Mouse (Mus musculus): Measurements from ENCODE around the gene Acad8. TPM values are rescaled to one million over a fixed set of nuclear protein-coding genes. Genes with fewer than 3 reads are reported as not detected.
A peak's percentile ranks its signal among the peaks of the same experiment; 100 is the strongest.

Acad8 gene
- polyA plus RNA-seq, 1 experiment from 2014 or later: 35.9 TPM

DNA sequence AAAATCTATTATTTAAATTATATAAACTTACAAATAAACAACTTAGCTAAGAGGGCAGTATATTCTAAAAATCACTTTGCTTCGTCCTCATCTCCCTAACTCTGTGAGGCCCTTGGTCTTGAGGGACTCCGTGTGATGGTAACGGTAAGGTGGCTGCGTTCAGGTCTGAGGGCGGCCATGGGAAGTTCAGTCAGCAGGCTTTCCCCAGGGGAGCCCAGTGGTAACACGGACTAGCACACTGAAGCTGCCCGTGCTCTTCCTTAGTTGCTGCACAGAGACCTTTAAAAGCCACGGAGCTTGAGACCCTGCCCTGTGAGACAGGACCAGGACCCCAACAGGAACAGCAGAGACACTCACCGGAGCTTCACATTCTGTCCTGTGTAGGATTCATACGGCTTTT lies 19.6 kb upstream of the Acad8 start:
- DNase-seq (ENCODE audit: low spot score) (no peak), ATAC-seq (replicated peaks; ENCODE audit: low FRiP score, low TSS enrichment, low read depth) (no peak)
- H3K4me3 ChIP-seq (ENCODE audit: low read depth, low read length): no peak overlapping the region
- peaks cover 55% of the 10 kb centered on the region for H3K36me3 ChIP-seq (ENCODE audit: control insufficient read depth, insufficient read depth, low read length)
- no peak overlapping the region for H3K4me2 ChIP-seq (ENCODE audit: low read length)
- no peaks in the 10 kb centered on the region for H3K27me3 ChIP-seq (replicated peaks; ENCODE audit: control insufficient read depth, insufficient read depth, low read length)
- no peak overlapping the region for H3K27ac ChIP-seq (ENCODE audit: low read depth)
- whole genome bisulfite sequencing: 95% methylated on average over 10 of the region's 10 CpGs
- no peaks in the 10 kb centered on the region for H3K9me3 ChIP-seq (ENCODE audit: control insufficient read depth, low read length)
- H3K4me1 ChIP-seq (replicated peaks; ENCODE audit: control insufficient read depth, insufficient read depth, low read length): no peaks in the 10 kb centered on the region
- H3K9ac ChIP-seq (ENCODE audit: low read length): no peak overlapping the region

DNA sequence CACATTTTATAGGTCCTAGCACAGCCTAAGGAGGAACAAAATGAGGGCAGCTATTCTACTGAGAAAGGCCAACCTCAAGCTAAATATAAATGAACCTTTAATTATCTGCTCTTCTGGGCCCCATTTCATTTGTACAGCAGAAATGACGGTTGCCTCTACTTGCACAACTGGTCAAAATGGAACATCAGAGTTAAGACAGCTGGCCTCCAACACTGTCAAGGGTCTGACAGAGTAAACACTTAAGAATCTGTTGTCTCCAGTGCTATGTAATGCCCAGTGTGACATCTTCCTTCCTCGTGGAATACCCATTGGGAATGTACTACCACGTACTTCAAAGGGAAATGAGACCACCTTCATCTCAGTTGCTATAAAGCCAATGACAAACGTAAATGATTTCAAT lies 12.2 kb upstream of the Acad8 start:
- no peaks in the 10 kb centered on the region for H3K27me3 ChIP-seq (replicated peaks; ENCODE audit: control insufficient read depth, insufficient read depth, low read length)
- H3K9ac ChIP-seq (ENCODE audit: low read length): no peak overlapping the region
- no peak for DNase-seq (ENCODE audit: low spot score)
- H3K36me3 ChIP-seq (ENCODE audit: control insufficient read depth, insufficient read depth, low read length): peaks cover 93% of the 10 kb centered on the region
- H3K27ac ChIP-seq (ENCODE audit: low read depth): no peak overlapping the region
- ATAC-seq (replicated peaks; ENCODE audit: low FRiP score, low TSS enrichment, low read depth): no peak
- H3K4me1 ChIP-seq (replicated peaks; ENCODE audit: control insufficient read depth, insufficient read depth, low read length): no peaks in the 10 kb centered on the region
- no peak overlapping the region for H3K4me3 ChIP-seq (ENCODE audit: low read depth, low read length)
- no peak overlapping the region for H3K4me2 ChIP-seq (ENCODE audit: low read length)
- 84% methylated on average over 4 of the region's 4 CpGs for WGBS
- no peaks in the 10 kb centered on the region for H3K9me3 ChIP-seq (ENCODE audit: control insufficient read depth, low read length)

- ATAC-seq (replicated peaks; ENCODE audit: low FRiP score, low TSS enrichment, low read depth) (no peak), DNase-seq (ENCODE audit: low spot score) (no peak)
- Histone ChIP-seq H3K4me2 (ENCODE audit: low read length) (no peak overlapping the region), H3K4me1 (replicated peaks; ENCODE audit: control insufficient read depth, insufficient read depth, low read length) (no peaks in the 10 kb centered on the region), H3K27me3 (replicated peaks; ENCODE audit: control insufficient read depth, insufficient read depth, low read length) (no peaks in the 10 kb centered on the region), H3K9me3 (ENCODE audit: control insufficient read depth, low read length) (no peaks in the 10 kb centered on the region), H3K9ac (ENCODE audit: low read length) (no peak overlapping the region), H3K4me3 (ENCODE audit: low read depth, low read length) (no peak overlapping the region), H3K27ac (ENCODE audit: low read depth) (no peak overlapping the region), H3K36me3 (ENCODE audit: control insufficient read depth, insufficient read depth, low read length) (peaks cover 94% of the 10 kb centered on the region)
- 77% methylated on average over 5 of the region's 5 CpGs for WGBS
Measured at GRCm38 (mm10) chr9:27009231-27009630, 9.9 kb upstream of the Acad8 start.

DNA sequence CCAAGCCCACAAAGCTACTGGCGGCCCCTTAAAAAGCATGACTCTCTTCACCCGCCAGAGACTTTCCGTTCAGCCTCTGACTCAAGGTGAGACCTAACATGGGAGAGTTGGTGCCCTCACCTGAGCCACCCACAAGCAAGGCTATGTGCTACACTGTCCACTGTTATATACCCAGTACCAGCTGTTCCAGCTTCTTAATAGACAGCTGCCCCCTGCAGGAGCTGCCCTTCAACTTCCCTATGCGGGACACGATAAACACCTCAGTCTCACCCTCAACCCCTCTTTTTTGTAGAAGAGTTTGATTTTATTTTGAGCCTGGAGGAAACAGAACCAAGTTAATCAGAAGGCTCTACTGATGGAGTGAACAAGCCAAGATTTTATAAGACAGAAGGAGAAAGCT lies 7.5 kb upstream of the Acad8 start:
- ATAC-seq (replicated peaks; ENCODE audit: low FRiP score, low TSS enrichment, low read depth): no peak
- Histone ChIP-seq H3K27me3 (replicated peaks; ENCODE audit: control insufficient read depth, insufficient read depth, low read length) (no peaks in the 10 kb centered on the region), H3K4me3 (ENCODE audit: low read depth, low read length) (no peak overlapping the region), H3K36me3 (ENCODE audit: control insufficient read depth, insufficient read depth, low read length) (peaks cover 91% of the 10 kb centered on the region), H3K4me1 (replicated peaks; ENCODE audit: control insufficient read depth, insufficient read depth, low read length) (no peaks in the 10 kb centered on the region), H3K27ac (ENCODE audit: low read depth) (no peak overlapping the region), H3K9ac (ENCODE audit: low read length) (no peak overlapping the region), H3K4me2 (ENCODE audit: low read length) (no peak overlapping the region), H3K9me3 (ENCODE audit: control insufficient read depth, low read length) (no peaks in the 10 kb centered on the region)
- 90% methylated on average over 5 of the region's 5 CpGs for WGBS
- DNase-seq (ENCODE audit: low spot score): no peak

- Histone ChIP-seq H3K9me3 (ENCODE audit: control insufficient read depth, low read length) (no peaks in the 10 kb centered on the region), H3K36me3 (ENCODE audit: control insufficient read depth, insufficient read depth, low read length) (peaks cover 82% of the 10 kb centered on the region)
- 88% methylated on average over 1 of the region's 1 CpGs for WGBS
Measured at GRCm38 (mm10) chr9:27005933-27006332, 6.6 kb upstream of the Acad8 start.

GRCm38 (mm10) chr9:27005231-27005630 lies 5.9 kb upstream of the Acad8 start:
- H3K4me3 ChIP-seq (ENCODE audit: low read depth, low read length): no peak overlapping the region
- 91% methylated on average over 3 of the region's 3 CpGs for WGBS
- H3K9me3 ChIP-seq (ENCODE audit: control insufficient read depth, low read length): no peaks in the 10 kb centered on the region
- H3K4me2 ChIP-seq (ENCODE audit: low read length): no peak overlapping the region
- H3K36me3 ChIP-seq (ENCODE audit: control insufficient read depth, insufficient read depth, low read length): peaks cover 75% of the 10 kb centered on the region
- DNase-seq (ENCODE audit: low spot score): no peak
- no peak overlapping the region for H3K9ac ChIP-seq (ENCODE audit: low read length)
- H3K27me3 ChIP-seq (replicated peaks; ENCODE audit: control insufficient read depth, insufficient read depth, low read length): no peaks in the 10 kb centered on the region
- H3K4me1 ChIP-seq (replicated peaks; ENCODE audit: control insufficient read depth, insufficient read depth, low read length): peaks cover 11% of the 10 kb centered on the region
- no peak overlapping the region for H3K27ac ChIP-seq (ENCODE audit: low read depth)
- no peak for ATAC-seq (replicated peaks; ENCODE audit: low FRiP score, low TSS enrichment, low read depth)

More at GRCm38 (mm10) chr9:27005933-27006332, 6.6 kb upstream of the Acad8 start:
- H3K9ac ChIP-seq (ENCODE audit: low read length): no peak overlapping the region
- peaks cover 4% of the 10 kb centered on the region for H3K4me1 ChIP-seq (replicated peaks; ENCODE audit: control insufficient read depth, insufficient read depth, low read length)
- H3K4me3 ChIP-seq (ENCODE audit: low read depth, low read length): no peak overlapping the region
- DNase-seq (ENCODE audit: low spot score): no peak
- ATAC-seq (replicated peaks; ENCODE audit: low FRiP score, low TSS enrichment, low read depth): no peak
- H3K27me3 ChIP-seq (replicated peaks; ENCODE audit: control insufficient read depth, insufficient read depth, low read length): no peaks in the 10 kb centered on the region
- no peak overlapping the region for H3K27ac ChIP-seq (ENCODE audit: low read depth)
- H3K4me2 ChIP-seq (ENCODE audit: low read length): no peak overlapping the region

- peak overlapping the region; percentile 81 for H3K9ac ChIP-seq (ENCODE audit: low read length)
- no peaks in the 10 kb centered on the region for H3K27me3 ChIP-seq (replicated peaks; ENCODE audit: control insufficient read depth, insufficient read depth, low read length)
- H3K9me3 ChIP-seq (ENCODE audit: control insufficient read depth, low read length): no peaks in the 10 kb centered on the region
- H3K4me1 ChIP-seq (replicated peaks; ENCODE audit: control insufficient read depth, insufficient read depth, low read length): peaks cover 20% of the 10 kb centered on the region
- 1% methylated on average over 29 of the region's 29 CpGs for WGBS
- peak overlapping the region; percentile 68 for H3K4me3 ChIP-seq (ENCODE audit: low read depth, low read length)
- ATAC-seq (replicated peaks; ENCODE audit: low FRiP score, low TSS enrichment, low read depth) (peak; percentile 60), DNase-seq (ENCODE audit: low spot score) (no peak)
- peak overlapping the region; percentile 55; the same call in 1 of the 2 replicates for H3K27ac ChIP-seq (ENCODE audit: low read depth)
- H3K36me3 ChIP-seq (ENCODE audit: control insufficient read depth, insufficient read depth, low read length): peaks cover 12% of the 10 kb centered on the region
- H3K4me2 ChIP-seq (ENCODE audit: low read length): peak overlapping the region; percentile 60
Measured at GRCm38 (mm10) chr9:26998669-26999460, 501 bp downstream of the Acad8 start.

DNA sequence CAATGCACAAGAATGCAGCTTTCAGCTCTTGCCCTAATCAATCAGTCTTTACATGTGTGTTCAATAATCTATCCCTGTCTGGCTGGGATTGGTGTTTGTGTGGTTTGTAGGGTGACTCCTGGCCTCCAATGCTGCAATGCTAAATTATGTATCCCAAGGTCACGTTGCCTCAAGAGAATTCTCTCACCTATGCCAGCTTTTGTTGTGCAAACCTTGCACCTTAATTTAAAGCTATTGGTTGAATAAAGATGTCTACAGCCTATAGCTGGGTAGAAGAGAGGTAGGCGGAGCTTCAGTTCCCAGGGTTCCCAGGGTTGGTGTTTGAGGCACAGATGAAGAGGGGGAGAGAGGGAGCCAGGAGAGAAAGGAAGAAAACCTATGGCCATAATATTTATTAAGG lies 1.9 kb downstream of the Acad8 start:
- Histone ChIP-seq H3K36me3 (ENCODE audit: control insufficient read depth, insufficient read depth, low read length) (no peaks in the 10 kb centered on the region), H3K27me3 (replicated peaks; ENCODE audit: control insufficient read depth, insufficient read depth, low read length) (no peaks in the 10 kb centered on the region), H3K9me3 (ENCODE audit: control insufficient read depth, low read length) (no peaks in the 10 kb centered on the region), H3K9ac (ENCODE audit: low read length) (no peak overlapping the region), H3K4me2 (ENCODE audit: low read length) (no peak overlapping the region), H3K27ac (ENCODE audit: low read depth) (no peak overlapping the region), H3K4me3 (ENCODE audit: low read depth, low read length) (no peak overlapping the region), H3K4me1 (replicated peaks; ENCODE audit: control insufficient read depth, insufficient read depth, low read length) (peaks cover 20% of the 10 kb centered on the region)
- ATAC-seq (replicated peaks; ENCODE audit: low FRiP score, low TSS enrichment, low read depth): no peak
- 93% methylated on average over 2 of the region's 2 CpGs for WGBS
- DNase-seq (ENCODE audit: low spot score): no peak

DNA sequence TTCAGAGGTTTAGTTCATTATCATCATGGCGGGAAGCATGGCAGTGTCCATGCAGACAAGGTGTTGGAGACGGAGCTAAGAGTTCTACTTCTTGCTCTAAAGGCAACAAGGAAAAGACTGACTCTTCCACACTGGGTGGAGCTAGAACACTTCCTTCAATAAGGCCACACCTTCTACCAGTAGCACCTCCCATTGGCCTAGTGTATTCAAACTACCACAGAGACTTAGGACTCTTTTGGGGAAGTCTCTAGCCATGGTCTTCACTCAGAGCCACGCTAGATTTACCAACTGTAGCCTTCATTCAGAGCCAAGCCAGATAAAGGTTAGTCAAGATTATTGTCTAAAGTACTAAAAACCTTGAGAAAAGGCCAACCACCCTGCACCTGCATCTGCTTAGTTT lies 2.3 kb downstream of the Acad8 start:
- H3K9ac ChIP-seq (ENCODE audit: low read length): no peak overlapping the region
- no peaks in the 10 kb centered on the region for H3K36me3 ChIP-seq (ENCODE audit: control insufficient read depth, insufficient read depth, low read length)
- H3K9me3 ChIP-seq (ENCODE audit: control insufficient read depth, low read length): no peaks in the 10 kb centered on the region
- ATAC-seq (replicated peaks; ENCODE audit: low FRiP score, low TSS enrichment, low read depth): no peak
- H3K4me3 ChIP-seq (ENCODE audit: low read depth, low read length): no peak overlapping the region
- no peak overlapping the region for H3K27ac ChIP-seq (ENCODE audit: low read depth)
- no peak overlapping the region for H3K4me2 ChIP-seq (ENCODE audit: low read length)
- H3K4me1 ChIP-seq (replicated peaks; ENCODE audit: control insufficient read depth, insufficient read depth, low read length): peaks cover 20% of the 10 kb centered on the region
- 89% methylated on average over 3 of the region's 3 CpGs for WGBS
- DNase-seq (ENCODE audit: low spot score): no peak
- no peaks in the 10 kb centered on the region for H3K27me3 ChIP-seq (replicated peaks; ENCODE audit: control insufficient read depth, insufficient read depth, low read length)

Data from intestine, embryonic 14.5 days (tissue).